In the genomic region with DNA sequence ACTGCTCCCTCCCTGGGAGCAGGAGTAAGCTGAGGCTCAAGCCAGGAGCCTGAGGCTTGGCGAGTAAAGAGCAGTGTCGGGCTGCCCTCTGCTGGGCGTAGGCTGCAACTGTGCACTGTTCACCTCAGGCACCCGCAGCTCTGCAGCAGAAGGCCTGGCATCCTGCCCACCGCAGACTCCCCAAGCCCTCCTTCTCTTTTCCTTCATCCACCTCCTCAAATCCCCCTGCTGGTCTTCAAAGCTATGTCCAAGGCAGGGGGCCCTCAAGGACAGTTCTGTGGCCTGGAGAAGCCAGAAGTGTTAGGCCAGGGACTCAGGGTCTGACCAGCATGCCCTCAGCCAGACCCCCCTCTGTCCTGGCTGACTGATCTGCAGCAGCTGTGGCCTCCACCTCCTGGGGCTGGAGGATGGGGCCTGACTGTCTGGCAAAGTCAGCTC, we compare ENCODE assay signal across 8 mouse cellular contexts. TPM values are rescaled to one million over a fixed set of nuclear protein-coding genes. Genes with fewer than 3 reads are reported as not detected.
A peak's percentile ranks its signal among the peaks of the same experiment; 100 is the strongest.
DNase-seq lines count a peak whose midpoint lies in the region; ATAC-seq lines count a peak whose summit lies in the region.

No protein-coding gene starts in this region.

- 0% methylated on average over 5 of the region's 5 CpGs for WGBS in hindbrain, embryonic 11.5 days

- ATAC-seq in hindbrain, embryonic 11.5 days (ENCODE audit: low FRiP score): peak; percentile 72

- H3K4me3 ChIP-seq in hindbrain, embryonic 11.5 days (ENCODE audit: low read depth, low read length): no peak overlapping the region

- peak overlapping the region; percentile 54; the same call in 1 of the 2 replicates for H3K27ac ChIP-seq in hindbrain, embryonic 11.5 days (ENCODE audit: low read depth, low read length)

- H3K36me3 ChIP-seq in hindbrain, embryonic 11.5 days (ENCODE audit: control insufficient read depth, insufficient read depth, low read length): 0 out of 2 replicates have a peak, but pooled peaks cover 3% of the 10 kb centered on the region

- no peak overlapping the region for H3K4me2 ChIP-seq in hindbrain, embryonic 11.5 days (replicated peaks; ENCODE audit: low read depth, low read length)

- H3K27me3 ChIP-seq in hindbrain, embryonic 11.5 days (ENCODE audit: control insufficient read depth, insufficient read depth, low read length): no peaks in the 10 kb centered on the region

- DNase-seq in Muller cell, postnatal 12 days (ENCODE audit: inconsistent ontology term): peak; percentile 81
- peak; percentile 98 to 99 for DNase-seq in cerebellum, postnatal 10 days
- peak; percentile 76 to 87 for DNase-seq in frontal cortex, postnatal 10 days (ENCODE audit: low spot score in 2 of 2)
- peak; percentile 90 for DNase-seq in hindbrain, embryonic 11.5 days (ENCODE audit: low spot score)
- DNase-seq in layer of hippocampus, postnatal 25 days (ENCODE audit: extremely low spot score in 1 of 2, low spot score in 1 of 2): peak; percentile 79 to 86
- peak; percentile 86 for DNase-seq in lung, postnatal 14 days
- DNase-seq in retina, embryonic 14.5 days (ENCODE audit: low spot score): peak; percentile 88
- DNase-seq in thymus, postnatal 36 days: peak; percentile 89

- no peaks in the 10 kb centered on the region for H3K9me3 ChIP-seq in hindbrain, embryonic 11.5 days (ENCODE audit: control insufficient read depth, low read length)

- peaks cover 18% of the 10 kb centered on the region for H3K4me1 ChIP-seq in hindbrain, embryonic 11.5 days (replicated peaks; ENCODE audit: control insufficient read depth, insufficient read depth, low read length)

- no peak overlapping the region for H3K9ac ChIP-seq in hindbrain, embryonic 11.5 days (ENCODE audit: low read depth, low read length)

RNA-seq across cellular contexts. Expression of a gene that starts 20.2 kb away (rescaled TPM):
- 80.7 and 82.8 TPM in 2 replicates for polyA plus RNA-seq in hindbrain, embryonic 11.5 days (2014; fragmentation: Nextera tagmentation; extraction: Ambion mirVana)
- 10 to 100 TPM; 85.7 to 92.6 TPM for total RNA-seq in layer of hippocampus, postnatal 25 days (2021)

RNA-seq across cellular contexts. Expression of a gene that starts 34.9 kb away (rescaled TPM):
- polyA plus RNA-seq in hindbrain, embryonic 11.5 days (2014; fragmentation: Nextera tagmentation; extraction: Ambion mirVana): 0.59 and 1.2 TPM in 2 replicates
- under 1 TPM; 0.37 to 0.54 TPM for total RNA-seq in layer of hippocampus, postnatal 25 days (2021)

RNA-seq across cellular contexts. Expression of a gene that starts 55.5 kb away (rescaled TPM):
- polyA plus RNA-seq in hindbrain, embryonic 11.5 days (2014; fragmentation: Nextera tagmentation; extraction: Ambion mirVana): 21.6 and 23.4 TPM in 2 replicates
- total RNA-seq in layer of hippocampus, postnatal 25 days (2021): 10 to 100 TPM; 84.4 to 85.8 TPM

RNA-seq across cellular contexts. Expression of a gene that starts 57.2 kb away (rescaled TPM):
- polyA plus RNA-seq in hindbrain, embryonic 11.5 days (2014; fragmentation: Nextera tagmentation; extraction: Ambion mirVana): 2.7 and 3.0 TPM in 2 replicates
- total RNA-seq in layer of hippocampus, postnatal 25 days (2021): 1 to 10 TPM; 3.0 to 6.0 TPM
